Mouse (Mus musculus) left cerebral cortex, postnatal 4 days (tissue): ENCODE data around the gene Smu1. TPM values are rescaled to one million over a fixed set of nuclear protein-coding genes. Genes with fewer than 3 reads are reported as not detected.

Experiments used
- DNase-seq: peaks from one replicate; pipeline ENCODE4 v3.0.0-alpha.2; 2022
- intact Hi-C: fragments of 180-260 bp; cut with DNase I; formaldehyde crosslinking; loops from one replicate; pipeline ENCODE4 v1.15.1; 2025
- total RNA-seq, 2 experiments: library from RNA; stranded (reverse); gene quantifications; 2 replicates each; pipeline ENCODE4 v1.2.3; 2021

Smu1 gene
- total RNA-seq, 2 experiments from 2014 or later: 52.9 to 54.9 TPM

DNA sequence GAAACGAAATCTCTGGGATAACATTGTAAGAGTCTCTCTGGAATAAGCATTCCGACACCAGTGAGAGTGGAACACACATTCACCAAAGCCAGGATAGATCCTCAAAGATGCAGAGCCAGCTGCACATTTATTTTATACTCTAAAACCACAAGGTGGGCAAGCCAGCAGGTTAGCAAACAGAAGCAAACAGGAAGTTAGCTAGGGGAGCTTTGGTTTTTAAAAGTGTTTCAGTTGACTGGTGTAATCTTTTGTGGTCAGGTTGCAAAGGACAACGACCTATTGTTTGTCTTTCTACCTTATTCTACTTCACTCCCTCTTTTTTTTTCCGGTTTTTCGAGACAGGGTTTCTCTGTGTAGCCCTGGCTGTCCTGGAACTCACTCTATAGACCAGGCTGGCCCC lies 2.2 kb upstream of the Smu1 start:
- DNase-seq: no peak
- intact Hi-C loops: loop anchor here (10.0 kb wide), 1 partner anchor 215 kb away; the partner anchor contains the start of gene Nfx1

DNA sequence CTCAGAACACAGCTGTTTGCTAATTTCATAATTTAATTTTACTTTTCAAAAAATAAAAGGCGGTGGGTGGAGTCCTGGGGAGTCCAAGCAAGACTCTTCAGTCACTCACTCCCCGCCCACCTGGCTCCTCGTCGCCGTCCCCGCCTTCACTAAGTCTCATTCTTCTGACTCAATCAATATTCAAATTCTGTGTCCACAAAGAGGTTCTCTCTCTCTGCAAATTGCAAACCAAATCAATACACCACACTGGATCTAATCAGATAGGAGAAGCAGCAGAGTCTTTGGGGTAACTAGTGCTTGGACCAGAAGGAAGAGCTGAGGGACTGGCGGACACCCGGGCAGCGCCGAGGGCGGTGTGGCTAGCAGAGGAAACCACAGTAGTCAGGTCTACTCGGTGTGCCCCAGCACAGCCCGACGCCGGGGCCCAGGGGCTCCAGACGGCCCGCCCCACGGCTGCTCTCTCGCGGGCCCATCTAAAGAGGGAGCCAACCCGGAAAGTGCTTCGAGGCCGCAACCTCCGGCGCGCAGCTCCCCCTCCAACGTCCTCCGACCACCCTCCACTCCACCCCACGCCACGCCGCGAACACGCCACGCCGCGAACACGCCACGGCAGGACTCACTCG lies 455 bp downstream of the Smu1 start:
- no peak for DNase-seq
- intact Hi-C loops: loop anchor here (10.0 kb wide), 1 partner anchor 218 kb away; the partner anchor contains the start of gene Nfx1

DNA sequence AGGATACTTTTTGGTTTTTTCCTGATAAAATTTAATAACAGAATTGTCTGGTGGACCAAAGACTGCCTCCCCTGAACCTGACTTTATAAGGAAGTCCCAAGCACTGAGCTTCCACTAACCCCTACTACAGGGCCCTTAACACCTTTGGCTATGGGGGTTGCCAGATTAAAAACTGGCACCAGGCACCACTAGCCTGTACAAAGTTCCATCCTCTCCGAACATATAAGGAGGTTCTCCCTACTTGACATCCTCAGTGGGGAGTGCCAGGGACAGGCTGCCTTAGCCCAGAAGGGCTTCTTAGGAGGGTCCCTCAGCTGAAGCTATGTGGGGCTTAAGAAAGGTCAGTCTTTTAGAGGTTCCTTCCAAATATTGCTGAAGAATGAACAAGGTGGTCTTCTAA lies 22.4 kb downstream of the Smu1 start:
- DNase-seq: no peak
- intact Hi-C loops: no loop called here

DNA sequence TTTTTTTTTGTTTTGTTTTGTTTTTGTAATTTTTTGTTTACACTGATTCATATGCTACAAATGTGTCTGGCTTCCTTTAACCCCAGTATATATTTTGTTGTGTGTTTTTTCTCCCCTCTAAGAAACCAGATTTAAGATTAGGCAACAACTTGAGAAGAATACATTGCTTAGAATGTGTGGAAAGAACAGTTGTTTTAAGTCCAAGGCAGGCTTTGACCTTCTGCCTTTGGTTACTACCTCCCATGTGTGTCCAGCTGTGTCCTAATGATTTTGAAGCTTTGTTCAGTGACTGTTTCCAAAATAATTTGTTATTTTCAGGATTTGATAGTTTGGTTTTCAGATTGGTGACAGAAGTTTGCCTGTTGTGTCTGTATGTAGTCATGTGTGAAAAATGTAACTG lies 26.5 kb downstream of the Smu1 start:
- DNase-seq: no peak
- intact Hi-C loops: no loop called here

DNA sequence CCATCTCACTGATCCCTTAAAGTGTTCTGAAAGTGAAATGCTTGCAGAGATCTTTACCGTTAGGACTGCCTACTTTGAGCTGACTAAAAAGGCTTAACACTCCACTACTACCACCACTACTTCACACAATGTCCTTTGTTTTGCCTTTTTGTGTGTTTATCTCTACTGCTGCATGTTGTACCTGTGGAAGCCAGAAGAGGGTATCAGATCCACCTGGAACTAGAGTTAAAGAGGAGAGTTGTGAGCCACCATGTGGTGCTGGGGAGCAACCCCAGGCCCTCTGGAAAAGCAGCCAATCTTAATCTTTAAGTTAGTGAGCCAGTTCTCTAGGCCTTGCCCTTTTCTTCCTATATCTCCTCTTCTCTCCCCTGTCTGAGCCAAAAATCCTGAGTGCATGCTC lies 30.5 kb downstream of the Smu1 start:
- no peak for DNase-seq
- intact Hi-C loops: loop anchor here (2.0 kb wide), 1 partner anchor 14 kb away; no protein-coding TSS in a partner anchor

DNA sequence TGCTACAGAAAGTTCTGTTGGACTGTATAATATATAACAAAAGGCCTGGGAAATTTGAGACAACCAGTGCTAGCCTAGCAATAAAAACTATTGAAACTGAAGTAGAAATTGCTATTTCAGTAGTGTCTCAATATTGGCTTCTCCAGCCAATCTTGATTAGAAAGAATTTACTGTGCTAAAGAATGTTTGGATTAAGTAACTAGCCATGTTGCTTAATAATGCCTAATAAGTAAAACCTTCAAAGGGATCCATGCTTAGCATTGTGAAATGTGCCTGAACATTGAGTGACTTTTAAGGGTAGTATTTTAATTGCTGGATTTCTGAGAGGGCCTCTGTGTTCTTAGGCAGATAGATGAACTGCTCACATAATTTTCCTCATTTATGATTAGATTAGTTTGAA lies 32.2 kb downstream of the Smu1 start:
- intact Hi-C loops: no loop called here

DNA sequence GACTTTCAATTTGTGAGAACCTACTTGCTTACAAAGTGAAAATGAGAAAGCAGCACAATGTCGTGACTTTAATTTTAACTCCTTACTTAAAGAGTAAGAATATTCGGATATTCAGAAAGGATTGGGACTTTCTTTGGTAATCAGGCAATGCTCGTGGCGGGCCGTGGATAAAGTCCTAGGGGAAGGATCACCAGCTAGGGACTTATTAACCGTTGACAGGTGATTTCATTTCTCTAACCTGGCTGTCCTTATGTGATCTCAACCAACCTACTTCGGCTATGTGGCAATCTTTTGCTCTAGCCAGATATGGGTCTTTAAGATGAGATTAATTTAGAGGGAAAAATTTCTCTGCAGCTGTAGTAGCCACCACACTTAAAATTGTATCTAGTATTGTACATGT lies 32.6 kb downstream of the Smu1 start:
- no peak for DNase-seq
- intact Hi-C loops: no loop called here

More for the DNA sequence above, 32.2 kb downstream of the Smu1 start:
- no peak for DNase-seq

DNA sequence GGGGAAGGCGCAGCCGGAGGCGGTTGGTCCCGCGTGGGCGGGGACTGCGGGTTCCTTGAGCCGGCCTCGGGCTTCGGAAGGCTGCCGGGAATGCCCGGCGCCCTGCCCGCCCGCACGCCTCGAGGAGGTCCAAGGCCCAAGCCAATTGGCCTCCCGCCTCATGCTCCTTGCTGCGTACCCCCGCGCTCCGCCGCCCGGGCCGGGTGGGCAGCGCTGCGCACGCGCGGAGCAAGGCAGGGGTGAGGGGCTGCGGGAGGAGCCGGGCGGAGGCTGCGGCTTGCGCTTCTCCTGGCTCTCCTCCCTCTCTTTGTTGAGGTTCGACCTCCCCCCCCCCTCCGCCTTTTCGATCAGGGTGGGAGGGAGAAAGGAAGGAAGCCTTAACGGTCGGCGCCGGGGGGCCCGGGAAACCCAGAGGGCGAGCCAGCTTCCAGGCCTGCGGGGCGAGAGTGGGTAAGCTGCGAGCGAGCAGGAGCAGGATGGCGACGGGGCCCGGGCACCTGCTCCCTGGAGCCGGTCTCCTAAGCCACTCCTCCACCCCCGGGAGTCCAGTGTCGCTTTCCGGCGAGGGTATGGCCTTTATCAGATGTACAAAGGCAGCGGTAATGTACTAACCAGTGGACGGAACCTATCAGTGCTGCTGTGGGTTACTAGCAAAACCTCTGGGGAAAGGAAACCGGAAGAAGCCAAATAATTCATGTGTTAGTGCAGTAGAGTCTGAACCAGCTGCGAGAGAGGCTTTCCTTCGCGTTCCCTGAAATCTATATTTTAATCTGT lies 34.8 kb downstream of the Smu1 start:
- intact Hi-C loops: no loop called here

DNA sequence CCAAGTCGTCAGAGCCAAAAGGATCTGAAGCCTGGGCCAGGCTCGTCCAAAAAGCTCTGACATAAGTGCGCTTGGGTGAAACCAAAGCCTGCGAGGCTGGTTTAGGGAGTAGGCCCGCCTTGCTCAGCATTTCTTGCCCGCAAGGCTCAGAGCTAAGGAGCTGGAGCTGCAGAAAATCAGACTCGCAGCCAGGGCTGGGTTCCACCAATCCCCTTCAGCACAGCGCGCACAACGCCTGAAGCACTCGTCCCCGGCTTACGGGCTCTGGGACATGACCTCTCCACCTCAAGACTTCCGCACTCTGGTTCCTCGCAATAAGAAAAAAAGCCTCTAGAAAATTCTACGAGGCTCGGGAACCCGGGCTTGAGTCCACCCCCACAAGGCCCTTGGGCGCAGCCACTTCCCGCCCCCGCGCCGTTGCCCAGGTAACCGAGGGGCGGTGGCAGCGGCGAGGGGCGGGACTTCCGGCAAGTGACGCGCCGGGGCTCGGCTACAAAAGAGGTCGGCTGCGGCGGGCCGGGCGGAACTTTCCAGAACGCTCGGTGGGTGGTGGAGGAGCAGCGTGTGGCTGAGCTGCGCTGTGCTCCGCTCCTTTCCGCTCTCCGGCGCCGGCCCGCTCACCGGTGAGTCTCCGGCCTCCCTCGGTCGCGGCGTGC lies 35.6 kb downstream of the Smu1 start, which contains the start of gene Dnaja1:
Gene Dnaja1, plus strand, starts transcription at position 140 of the 656 bp plus-strand sequence.
- intact Hi-C loops: no loop called here
- DNase-seq: peak; percentile 98

More for the DNA sequence above, 34.8 kb downstream of the Smu1 start:
- peak; percentile 89 for DNase-seq

DNA sequence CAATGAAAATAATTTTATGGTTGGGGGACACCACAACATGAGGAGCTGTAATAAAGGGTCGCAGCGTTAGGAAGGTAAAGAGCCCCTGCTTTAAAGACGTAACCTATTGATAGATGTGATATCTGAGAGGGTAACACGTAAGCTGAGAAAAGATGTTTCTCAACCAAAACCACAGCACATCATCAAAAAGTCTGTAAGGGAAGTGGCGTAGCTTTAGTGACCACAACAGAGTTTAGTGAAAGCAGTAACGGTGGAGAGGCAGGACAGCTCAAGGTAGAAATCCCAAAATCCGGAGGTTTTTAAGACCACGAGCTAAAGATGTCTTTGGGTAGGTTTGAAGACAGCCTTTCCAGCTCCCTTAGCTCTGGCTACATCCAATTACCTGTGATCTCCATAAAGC lies 36.8 kb downstream of the Smu1 start:
- DNase-seq: no peak
- intact Hi-C loops: no loop called here

DNA sequence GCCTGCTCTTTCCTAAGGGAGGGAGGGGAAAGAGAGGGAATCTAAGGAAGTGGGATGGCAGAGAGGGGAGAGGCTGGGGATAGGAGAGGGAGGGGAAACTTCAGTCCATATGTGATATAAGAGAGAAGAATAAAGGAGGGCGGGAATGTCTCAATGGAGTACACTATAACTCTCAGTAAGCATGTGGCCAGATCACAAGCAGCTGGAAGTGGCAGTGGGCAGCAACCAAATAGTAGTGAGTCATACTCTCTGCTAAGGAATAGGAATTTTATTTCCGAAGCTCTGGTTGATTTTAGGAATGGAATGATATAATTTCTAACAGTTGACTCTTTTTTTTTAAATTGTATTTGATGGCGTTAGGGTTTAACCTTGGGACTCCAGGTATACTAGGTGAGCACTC lies 40.6 kb downstream of the Smu1 start:
- intact Hi-C loops: no loop called here
- DNase-seq: no peak

DNA sequence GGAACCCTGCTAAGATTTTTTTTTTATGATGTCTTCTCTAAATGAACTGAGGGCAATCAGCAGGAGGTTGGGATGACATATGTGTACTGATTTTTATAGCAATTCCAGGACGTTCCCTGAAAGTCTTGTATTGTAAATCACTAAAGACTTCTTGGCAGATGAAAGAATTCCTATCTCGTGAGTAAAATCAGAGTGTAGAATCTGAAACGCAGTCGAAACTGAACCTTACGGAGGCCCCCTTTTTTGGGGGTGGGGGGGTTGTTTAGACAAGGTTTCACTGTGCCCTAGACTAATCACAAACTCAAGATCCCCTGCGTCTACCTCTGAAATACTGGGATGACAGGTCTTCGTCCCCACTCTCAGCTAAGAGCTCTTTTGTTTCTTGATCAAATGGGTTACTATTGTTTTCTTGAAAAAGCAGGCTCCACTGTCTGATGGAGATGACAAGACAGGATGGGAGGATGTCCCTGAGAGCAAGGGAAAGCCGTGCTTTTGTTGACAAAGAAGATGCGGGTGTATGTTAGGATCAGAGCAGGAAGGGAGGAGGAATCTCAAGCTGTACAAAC lies 53.9 kb downstream of the Smu1 start:
- intact Hi-C loops: no loop called here
- DNase-seq: no peak

DNA sequence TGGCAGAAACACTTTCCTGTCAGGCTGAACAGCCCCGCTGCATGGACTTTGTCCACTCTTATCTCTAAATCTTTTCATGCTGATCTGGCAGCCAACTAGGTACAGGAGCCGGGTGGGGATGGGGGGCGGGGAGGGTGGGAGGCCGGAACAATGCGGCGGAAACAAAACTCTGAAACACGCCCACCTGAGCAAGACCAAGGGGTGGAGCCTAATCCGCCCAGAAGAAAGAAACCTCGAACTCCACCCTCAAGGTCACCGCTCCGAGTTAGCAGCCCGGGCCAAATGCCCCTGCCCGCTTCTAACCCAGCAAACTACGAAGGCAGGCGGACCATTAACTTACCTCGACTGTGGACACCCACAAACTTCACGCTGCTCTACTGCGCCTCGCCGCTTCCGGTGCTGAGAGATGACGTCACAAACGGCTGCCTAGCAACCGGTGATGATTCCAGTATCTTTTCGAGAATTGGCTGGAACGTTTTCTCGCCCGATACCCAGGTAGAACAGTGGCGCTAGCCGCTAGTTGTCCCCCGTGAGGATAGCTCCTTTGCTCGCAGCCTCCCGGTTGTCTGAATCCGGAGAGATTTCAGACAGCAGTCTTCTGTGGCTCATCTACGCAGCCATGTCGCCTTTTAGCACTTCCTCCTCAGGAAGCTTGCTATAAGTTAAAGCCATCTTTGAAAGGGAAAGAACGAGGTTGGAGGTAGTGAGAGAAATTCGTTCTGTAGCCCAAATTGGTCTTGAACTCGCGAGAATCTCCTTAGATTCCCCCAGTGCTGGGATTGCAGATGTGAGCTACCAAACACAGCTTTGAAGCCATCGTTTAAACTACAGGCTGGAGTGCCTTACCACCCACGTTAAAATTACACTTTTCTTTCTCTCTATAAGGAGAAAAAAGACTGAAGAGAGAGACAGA lies 54.7 kb downstream of the Smu1 start, which contains the start of gene Aptx:
Gene Aptx, minus strand, starts transcription at position 398 of the 913 bp plus-strand sequence.
- peak; percentile 94 for DNase-seq
- intact Hi-C loops: no loop called here

DNA sequence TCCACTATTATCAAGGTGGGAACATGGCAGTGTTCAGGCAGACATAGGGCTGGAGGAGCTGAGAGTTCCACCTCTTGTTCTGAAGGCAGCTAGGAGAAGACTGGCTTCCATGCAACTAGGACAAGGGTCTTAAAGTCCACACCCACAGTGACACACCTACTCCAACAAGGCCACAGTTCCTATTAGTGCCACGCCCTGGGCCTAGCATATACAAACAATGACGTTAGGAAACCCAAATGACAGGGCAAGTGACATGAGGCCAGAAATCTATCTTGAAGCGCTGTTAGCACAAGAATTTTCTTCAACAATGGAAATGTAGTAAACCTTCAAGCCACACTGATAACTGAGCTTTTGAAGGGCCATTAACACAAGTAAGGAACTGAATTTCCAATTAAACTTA lies 55.9 kb downstream of the Smu1 start:
- DNase-seq: no peak
- intact Hi-C loops: no loop called here

DNA sequence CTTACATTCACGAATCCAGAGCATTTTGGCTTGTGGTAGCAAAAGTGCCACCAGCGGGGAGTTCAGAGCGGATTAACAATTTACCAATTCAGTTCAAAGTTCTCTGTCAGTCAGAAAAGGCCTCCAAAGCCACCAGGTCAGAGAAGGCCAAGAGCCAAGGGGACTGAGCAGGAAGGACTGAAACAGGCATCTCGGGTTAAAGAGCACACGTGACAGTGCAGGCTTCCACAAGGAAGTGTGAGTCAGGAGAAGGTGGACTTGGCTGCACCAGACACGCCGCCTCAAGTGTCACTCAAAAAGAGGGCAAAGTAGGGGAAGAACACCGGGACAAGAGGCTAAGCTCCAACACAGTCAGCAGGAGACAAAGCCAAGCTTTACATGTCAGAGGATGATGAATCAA lies 57.5 kb downstream of the Smu1 start:
- no peak for DNase-seq
- intact Hi-C loops: no loop called here

DNA sequence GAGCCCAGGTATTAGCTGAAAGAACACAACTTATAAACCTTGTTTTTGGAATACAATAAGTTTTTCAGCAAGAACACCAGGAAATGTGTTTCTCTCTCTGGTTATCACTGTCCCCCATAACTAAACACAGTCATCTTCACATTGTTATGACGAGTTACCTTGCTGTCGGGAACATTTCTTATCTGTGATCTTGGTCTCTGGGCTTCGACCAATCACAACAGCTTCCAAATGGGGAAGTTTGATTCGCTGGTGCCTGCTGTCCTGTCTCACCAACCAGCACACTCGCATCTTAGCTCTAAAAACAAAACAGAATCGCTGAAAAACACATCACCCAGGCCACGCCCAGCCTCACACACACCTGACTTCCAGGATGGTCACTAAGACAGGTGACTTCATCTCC lies 60.7 kb downstream of the Smu1 start:
- intact Hi-C loops: loop anchor here (10.0 kb wide), 1 partner anchor 502 kb away; no protein-coding TSS in a partner anchor
- DNase-seq: no peak

DNA sequence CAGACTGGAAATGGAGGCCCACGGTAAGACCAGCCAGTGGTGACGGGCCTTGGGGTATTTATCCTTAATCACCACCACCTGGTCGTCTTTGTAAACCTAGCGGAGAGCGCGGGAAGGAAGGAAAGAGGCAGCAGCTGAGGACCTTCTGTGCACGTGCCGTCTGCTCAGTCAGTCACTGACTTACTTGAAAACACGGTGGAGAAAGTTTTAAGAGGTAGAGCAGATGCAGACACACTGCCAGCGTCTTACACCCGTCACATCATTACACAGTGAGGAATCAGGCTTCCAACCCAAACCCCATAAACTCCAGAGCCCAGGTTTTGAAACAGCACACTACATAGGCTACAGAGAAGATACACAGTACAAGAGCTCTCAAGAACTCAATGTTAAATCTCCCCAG lies 66.6 kb downstream of the Smu1 start:
- intact Hi-C loops: loop anchor here (10.0 kb wide), 1 partner anchor 496 kb away; no protein-coding TSS in a partner anchor
- no peak for DNase-seq
